Mouse (Mus musculus): ENCODE measurements at regions not wholly inside any gene's neighbourhood (a gene's known extent, or its start where the extent isn't known, plus 50 kb on each side); places are given as distances from the start of the nearest gene placed in this dataset.

DNA sequence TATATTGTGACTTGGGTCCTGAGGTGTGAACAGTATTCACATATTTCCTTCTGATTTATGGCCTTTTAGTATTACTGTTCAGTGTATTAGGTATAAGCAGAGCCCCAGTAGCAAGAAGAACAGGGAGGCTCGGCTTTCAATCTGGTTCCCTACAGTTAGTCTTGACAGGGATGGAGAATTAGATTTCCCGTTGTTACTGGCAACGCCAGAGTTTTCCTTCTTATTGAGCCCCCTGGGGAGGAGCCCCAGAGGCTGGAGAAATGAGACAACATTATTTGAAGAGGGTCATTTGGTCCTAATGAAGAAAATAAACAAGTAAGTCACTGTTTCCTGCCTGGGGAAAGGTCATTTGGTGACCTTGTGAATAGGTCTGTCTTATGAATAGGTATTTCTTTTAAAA, 285.1 kb upstream of the Pard3b start:
- H3K4me2 ChIP-seq: no peak overlapping the region
- no peaks in the 10 kb centered on the region for H3K9me3 ChIP-seq (replicated peaks; ENCODE audit: control insufficient read depth, low read length)
- H3K4me1 ChIP-seq (ENCODE audit: control insufficient read depth, insufficient read depth, low read length): no peaks in the 10 kb centered on the region
- H3K27me3 ChIP-seq (ENCODE audit: control insufficient read depth, insufficient read depth, low read length): no peaks in the 10 kb centered on the region; the same call in 1 of the 2 replicates
- no peak overlapping the region for H3K4me3 ChIP-seq (ENCODE audit: low read depth, low read length)
- 32% methylated on average over 3 of the region's 3 CpGs for WGBS (ENCODE audit: insufficient replicate concordance)
- no peak for ATAC-seq (replicated peaks; ENCODE audit: insufficient number of reproducible peaks, low FRiP score, low TSS enrichment)
- no peaks in the 10 kb centered on the region for H3K36me3 ChIP-seq (ENCODE audit: control insufficient read depth, insufficient read depth, low read length)
- no peak overlapping the region for H3K9ac ChIP-seq (ENCODE audit: low read depth, low read length)
- H3K27ac ChIP-seq (ENCODE audit: low read depth, low read length): no peak overlapping the region

DNA sequence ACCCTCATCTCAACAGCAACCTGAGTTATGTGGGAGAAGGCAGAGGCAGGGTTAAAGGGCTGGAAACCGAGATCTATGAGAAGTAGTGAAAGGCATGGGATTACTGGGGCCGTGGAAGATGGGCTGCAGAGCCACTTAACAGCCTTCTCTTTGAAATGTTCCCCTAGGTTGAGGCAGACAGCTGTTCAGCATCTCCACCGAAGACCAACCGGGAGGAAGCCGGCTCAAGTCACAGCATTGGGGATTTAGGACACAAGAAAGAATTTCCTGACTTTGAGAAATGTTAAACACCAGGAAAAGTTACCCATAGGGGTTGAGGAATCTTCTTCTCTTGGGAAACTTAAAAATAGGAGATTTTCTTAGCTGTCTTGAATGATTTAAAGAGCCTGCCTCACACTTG, 283.4 kb upstream of the Pard3b start:
- no peak for ATAC-seq (replicated peaks; ENCODE audit: insufficient number of reproducible peaks, low FRiP score, low TSS enrichment)
- no peak overlapping the region for H3K9ac ChIP-seq (ENCODE audit: low read depth, low read length)
- no peaks in the 10 kb centered on the region; the same call in 1 of the 2 replicates for H3K4me1 ChIP-seq (ENCODE audit: control insufficient read depth, insufficient read depth, low read length)
- 45% methylated on average over 5 of the region's 5 CpGs for WGBS (ENCODE audit: insufficient replicate concordance)
- H3K4me2 ChIP-seq: no peak overlapping the region
- no peaks in the 10 kb centered on the region; the same call in 1 of the 2 replicates for H3K27me3 ChIP-seq (ENCODE audit: control insufficient read depth, insufficient read depth, low read length)
- no peaks in the 10 kb centered on the region for H3K36me3 ChIP-seq (ENCODE audit: control insufficient read depth, insufficient read depth, low read length)
- H3K4me3 ChIP-seq (ENCODE audit: low read depth, low read length): no peak overlapping the region
- H3K27ac ChIP-seq (ENCODE audit: low read depth, low read length): no peak overlapping the region
- no peaks in the 10 kb centered on the region for H3K9me3 ChIP-seq (replicated peaks; ENCODE audit: control insufficient read depth, low read length)

DNA sequence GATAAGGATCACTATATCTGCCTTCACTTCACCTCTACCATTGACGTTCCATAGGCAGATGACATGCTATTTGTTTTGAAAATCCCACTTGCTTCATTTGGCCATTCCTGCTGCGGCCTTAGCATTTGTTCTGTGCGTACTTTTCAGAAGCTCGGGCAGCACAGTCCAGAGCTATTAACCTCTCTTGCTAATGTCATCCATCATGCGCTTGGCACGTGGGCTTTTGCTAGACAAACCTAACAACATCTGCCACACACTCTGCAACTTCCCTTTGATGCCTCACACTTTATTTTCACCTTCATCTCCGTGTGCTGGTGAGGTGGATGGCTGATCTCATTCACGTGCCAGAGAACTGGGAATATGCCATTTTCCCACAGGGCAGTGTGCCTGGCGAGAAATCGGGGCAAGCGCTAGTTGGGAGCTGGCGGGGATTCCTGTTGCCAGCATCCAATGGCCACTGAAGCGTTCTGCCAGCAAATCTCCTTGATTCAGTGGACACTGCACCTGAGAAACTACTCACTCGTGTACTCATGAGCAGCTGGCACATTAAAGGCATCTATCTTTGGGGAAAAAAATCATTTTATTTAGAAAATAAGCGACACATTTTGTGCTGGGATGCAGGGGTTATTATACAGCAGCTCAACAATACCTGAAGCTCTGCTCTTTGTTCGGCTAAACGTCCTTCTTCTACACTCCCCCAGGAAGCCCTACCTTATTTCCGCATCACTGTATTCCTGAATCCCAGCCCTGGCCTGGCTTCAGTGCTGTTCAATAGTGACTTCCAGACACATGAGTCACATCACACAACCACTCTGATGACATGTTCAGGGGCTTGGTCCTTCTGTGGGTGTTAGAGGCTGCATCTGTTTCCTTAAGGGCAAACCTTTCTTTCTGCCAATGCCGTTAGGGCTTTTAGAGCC, 279.4 kb upstream of the Pard3b start:
- Histone ChIP-seq H3K27ac (ENCODE audit: low read depth, low read length) (no peak overlapping the region), H3K9ac (ENCODE audit: low read depth, low read length) (no peak overlapping the region), H3K4me2 (no peak overlapping the region), H3K4me1 (ENCODE audit: control insufficient read depth, insufficient read depth, low read length) (no peaks in the 10 kb centered on the region; the same call in 1 of the 2 replicates), H3K9me3 (replicated peaks; ENCODE audit: control insufficient read depth, low read length) (no peaks in the 10 kb centered on the region), H3K4me3 (ENCODE audit: low read depth, low read length) (no peak overlapping the region), H3K36me3 (ENCODE audit: control insufficient read depth, insufficient read depth, low read length) (no peaks in the 10 kb centered on the region), H3K27me3 (ENCODE audit: control insufficient read depth, insufficient read depth, low read length) (no peaks in the 10 kb centered on the region; the same call in 1 of the 2 replicates)
- WGBS (ENCODE audit: insufficient replicate concordance): 62% methylated on average over 19 of the region's 19 CpGs
- no peak for ATAC-seq (replicated peaks; ENCODE audit: insufficient number of reproducible peaks, low FRiP score, low TSS enrichment)

DNA sequence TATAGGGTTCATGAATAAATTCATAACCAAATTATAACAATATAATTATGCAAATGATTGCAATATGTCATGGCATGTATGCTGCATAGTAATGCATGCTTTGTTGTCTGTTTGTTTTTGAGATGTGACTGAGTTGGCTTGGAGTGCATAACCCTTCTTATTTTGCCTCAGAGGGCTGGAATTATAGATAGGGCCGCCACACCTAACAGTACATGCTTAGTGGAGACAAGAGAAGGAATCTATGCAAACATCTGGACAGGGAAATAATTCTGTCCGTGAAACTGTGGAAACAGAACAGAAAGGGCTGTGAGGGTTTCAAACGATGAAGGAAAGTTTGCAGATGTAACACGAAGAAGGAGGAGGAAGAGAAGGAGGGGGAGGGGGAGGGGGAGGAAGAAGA, 266.0 kb upstream of the Pard3b start:
- no peaks in the 10 kb centered on the region for H3K36me3 ChIP-seq (ENCODE audit: control insufficient read depth, insufficient read depth, low read length)
- no peak overlapping the region for H3K9ac ChIP-seq (ENCODE audit: low read depth, low read length)
- H3K4me3 ChIP-seq (ENCODE audit: low read depth, low read length): no peak overlapping the region
- H3K27ac ChIP-seq (ENCODE audit: low read depth, low read length): no peak overlapping the region
- 61% methylated on average over 4 of the region's 4 CpGs for WGBS (ENCODE audit: insufficient replicate concordance)
- H3K4me2 ChIP-seq: no peak overlapping the region
- H3K27me3 ChIP-seq (ENCODE audit: control insufficient read depth, insufficient read depth, low read length): no peaks in the 10 kb centered on the region
- ATAC-seq (replicated peaks; ENCODE audit: insufficient number of reproducible peaks, low FRiP score, low TSS enrichment): no peak
- H3K4me1 ChIP-seq (ENCODE audit: control insufficient read depth, insufficient read depth, low read length): no peaks in the 10 kb centered on the region; the same call in 1 of the 2 replicates
- no peaks in the 10 kb centered on the region for H3K9me3 ChIP-seq (replicated peaks; ENCODE audit: control insufficient read depth, low read length)

DNA sequence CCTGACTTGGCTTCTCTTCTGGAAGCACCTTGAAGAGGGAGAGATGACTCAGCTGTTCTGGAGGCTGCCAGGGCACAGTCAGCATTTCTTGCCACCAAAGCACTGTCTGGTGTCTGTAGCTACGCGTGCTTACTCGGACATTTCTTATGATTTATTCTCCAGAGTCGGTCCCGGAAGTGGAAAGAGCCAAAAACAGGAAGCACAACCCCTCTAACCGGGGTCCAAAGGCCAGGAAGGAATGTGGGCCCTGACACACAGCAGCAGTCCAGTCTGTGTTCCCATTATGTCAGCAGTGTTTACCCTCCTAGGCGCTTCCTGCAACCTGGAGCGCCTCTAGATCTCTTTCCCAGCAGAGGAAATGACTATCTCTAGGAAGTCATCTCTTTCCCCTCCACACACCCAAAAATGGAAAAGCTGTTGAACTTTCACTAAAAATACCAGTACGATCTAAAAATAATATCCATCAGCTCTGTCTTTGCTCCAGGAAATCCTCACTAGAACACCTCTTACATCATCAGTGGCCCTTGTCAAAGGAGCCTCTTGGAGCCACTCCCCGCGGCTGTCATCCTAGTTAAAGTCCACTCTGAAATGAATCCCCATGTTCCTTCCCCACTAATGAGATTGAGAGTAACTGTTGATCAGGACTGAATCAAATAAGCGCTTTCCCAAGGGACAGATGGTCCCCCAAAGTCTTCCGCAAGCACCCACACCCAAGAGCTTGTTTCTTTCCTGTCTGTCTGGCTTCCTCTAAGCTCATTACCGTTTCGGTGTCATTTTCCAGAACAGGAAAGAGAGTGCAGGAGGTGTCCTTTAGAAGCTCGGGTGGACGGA, 264.7 kb upstream of the Pard3b start:
- Histone ChIP-seq H3K36me3 (ENCODE audit: control insufficient read depth, insufficient read depth, low read length) (no peaks in the 10 kb centered on the region), H3K27ac (ENCODE audit: low read depth, low read length) (0 out of 2 replicates have a peak overlapping the region, but pooled peaks have one; percentile 15), H3K4me3 (ENCODE audit: low read depth, low read length) (no peak overlapping the region), H3K4me1 (ENCODE audit: control insufficient read depth, insufficient read depth, low read length) (no peaks in the 10 kb centered on the region; the same call in 1 of the 2 replicates), H3K9ac (ENCODE audit: low read depth, low read length) (no peak overlapping the region), H3K27me3 (ENCODE audit: control insufficient read depth, insufficient read depth, low read length) (no peaks in the 10 kb centered on the region), H3K4me2 (no peak overlapping the region), H3K9me3 (replicated peaks; ENCODE audit: control insufficient read depth, low read length) (no peaks in the 10 kb centered on the region)
- ATAC-seq (replicated peaks; ENCODE audit: insufficient number of reproducible peaks, low FRiP score, low TSS enrichment): no peak
- 44% methylated on average over 17 of the region's 17 CpGs for WGBS (ENCODE audit: insufficient replicate concordance)

DNA sequence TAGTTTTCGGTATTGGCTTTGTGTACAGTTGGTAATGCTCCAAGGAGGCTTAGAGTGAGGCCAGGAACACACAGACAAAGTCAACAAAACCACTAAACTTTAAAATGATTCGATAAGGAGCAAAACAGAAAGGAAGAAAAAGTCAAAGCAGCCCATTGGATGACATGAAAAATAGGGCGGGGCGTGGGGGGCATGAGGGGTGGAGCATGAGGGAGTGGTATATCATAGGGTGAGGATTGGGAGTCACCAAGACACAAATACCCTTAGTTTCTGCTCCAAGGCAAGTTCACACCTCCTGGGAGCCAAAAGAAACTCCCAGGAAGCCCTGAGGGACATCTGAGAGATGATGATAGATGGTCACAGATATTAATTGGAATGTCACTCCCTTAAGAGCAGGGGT, 262.2 kb upstream of the Pard3b start:
- H3K4me3 ChIP-seq (ENCODE audit: low read depth, low read length): no peak overlapping the region
- no peaks in the 10 kb centered on the region; the same call in 1 of the 2 replicates for H3K4me1 ChIP-seq (ENCODE audit: control insufficient read depth, insufficient read depth, low read length)
- H3K27ac ChIP-seq (ENCODE audit: low read depth, low read length): no peak overlapping the region
- WGBS (ENCODE audit: insufficient replicate concordance): 43% methylated on average over 4 of the region's 4 CpGs
- no peak for ATAC-seq (replicated peaks; ENCODE audit: insufficient number of reproducible peaks, low FRiP score, low TSS enrichment)
- no peaks in the 10 kb centered on the region for H3K9me3 ChIP-seq (replicated peaks; ENCODE audit: control insufficient read depth, low read length)
- no peaks in the 10 kb centered on the region for H3K36me3 ChIP-seq (ENCODE audit: control insufficient read depth, insufficient read depth, low read length)
- H3K9ac ChIP-seq (ENCODE audit: low read depth, low read length): no peak overlapping the region
- no peaks in the 10 kb centered on the region for H3K27me3 ChIP-seq (ENCODE audit: control insufficient read depth, insufficient read depth, low read length)
- H3K4me2 ChIP-seq: no peak overlapping the region

DNA sequence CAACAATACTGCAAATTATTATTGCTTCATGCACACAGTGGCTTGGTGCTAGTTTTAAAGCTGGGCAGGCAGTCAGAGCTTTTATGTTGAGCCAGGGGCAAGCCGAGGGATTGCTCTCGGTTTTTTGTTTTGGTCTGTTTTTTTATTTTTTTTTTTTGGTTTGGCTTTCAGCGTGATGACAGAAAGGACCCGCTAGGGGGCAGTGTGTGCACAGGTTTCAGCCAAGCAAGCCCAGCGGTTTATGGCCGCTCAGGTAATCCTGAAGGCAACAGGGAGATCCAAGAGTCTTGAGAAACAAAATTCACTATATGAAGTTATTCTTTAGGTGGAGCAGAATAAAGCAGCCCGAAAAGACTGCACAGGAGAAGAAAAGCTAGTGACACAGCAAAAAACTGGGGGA, 261.6 kb upstream of the Pard3b start:
- Histone ChIP-seq H3K4me1 (ENCODE audit: control insufficient read depth, insufficient read depth, low read length) (no peaks in the 10 kb centered on the region; the same call in 1 of the 2 replicates), H3K4me2 (peak overlapping the region; percentile 55), H3K27me3 (ENCODE audit: control insufficient read depth, insufficient read depth, low read length) (no peaks in the 10 kb centered on the region), H3K4me3 (ENCODE audit: low read depth, low read length) (no peak overlapping the region), H3K9ac (ENCODE audit: low read depth, low read length) (no peak overlapping the region), H3K9me3 (replicated peaks; ENCODE audit: control insufficient read depth, low read length) (no peaks in the 10 kb centered on the region), H3K27ac (ENCODE audit: low read depth, low read length) (no peak overlapping the region), H3K36me3 (ENCODE audit: control insufficient read depth, insufficient read depth, low read length) (no peaks in the 10 kb centered on the region)
- no peak for ATAC-seq (replicated peaks; ENCODE audit: insufficient number of reproducible peaks, low FRiP score, low TSS enrichment)
- 2% methylated on average over 7 of the region's 7 CpGs for WGBS (ENCODE audit: insufficient replicate concordance)

DNA sequence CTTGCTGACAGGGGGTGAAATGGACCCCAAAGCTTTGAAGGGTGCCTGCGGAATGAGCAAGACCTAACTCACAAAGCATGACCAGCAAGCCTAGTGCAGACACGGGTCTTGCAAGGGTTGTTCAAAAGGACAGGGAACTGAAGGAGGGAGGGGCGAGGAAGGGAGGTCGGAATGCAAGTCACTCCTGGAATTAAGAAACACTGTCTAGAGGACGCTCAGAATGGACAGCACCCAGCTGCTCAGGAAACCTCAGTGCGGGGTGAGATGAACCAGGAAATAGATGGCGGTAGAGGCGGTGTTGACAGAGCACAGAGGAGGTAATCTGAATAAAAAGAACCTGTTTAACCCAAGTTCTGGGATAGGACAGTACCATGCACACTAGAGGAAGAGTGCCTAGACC, 260.4 kb upstream of the Pard3b start:
- Histone ChIP-seq H3K4me3 (ENCODE audit: low read depth, low read length) (no peak overlapping the region), H3K36me3 (ENCODE audit: control insufficient read depth, insufficient read depth, low read length) (no peaks in the 10 kb centered on the region), H3K9me3 (replicated peaks; ENCODE audit: control insufficient read depth, low read length) (no peaks in the 10 kb centered on the region), H3K27ac (ENCODE audit: low read depth, low read length) (no peak overlapping the region), H3K4me1 (ENCODE audit: control insufficient read depth, insufficient read depth, low read length) (no peaks in the 10 kb centered on the region; the same call in 1 of the 2 replicates), H3K4me2 (no peak overlapping the region), H3K9ac (ENCODE audit: low read depth, low read length) (no peak overlapping the region), H3K27me3 (ENCODE audit: control insufficient read depth, insufficient read depth, low read length) (no peaks in the 10 kb centered on the region)
- no peak for ATAC-seq (replicated peaks; ENCODE audit: insufficient number of reproducible peaks, low FRiP score, low TSS enrichment)
- 32% methylated on average over 8 of the region's 8 CpGs for WGBS (ENCODE audit: insufficient replicate concordance)
